Mouse (Mus musculus): ENCODE measurements around the gene Plk1.
A peak's percentile ranks its signal among the peaks of the same experiment; 100 is the strongest.

Plk1 gene

DNA sequence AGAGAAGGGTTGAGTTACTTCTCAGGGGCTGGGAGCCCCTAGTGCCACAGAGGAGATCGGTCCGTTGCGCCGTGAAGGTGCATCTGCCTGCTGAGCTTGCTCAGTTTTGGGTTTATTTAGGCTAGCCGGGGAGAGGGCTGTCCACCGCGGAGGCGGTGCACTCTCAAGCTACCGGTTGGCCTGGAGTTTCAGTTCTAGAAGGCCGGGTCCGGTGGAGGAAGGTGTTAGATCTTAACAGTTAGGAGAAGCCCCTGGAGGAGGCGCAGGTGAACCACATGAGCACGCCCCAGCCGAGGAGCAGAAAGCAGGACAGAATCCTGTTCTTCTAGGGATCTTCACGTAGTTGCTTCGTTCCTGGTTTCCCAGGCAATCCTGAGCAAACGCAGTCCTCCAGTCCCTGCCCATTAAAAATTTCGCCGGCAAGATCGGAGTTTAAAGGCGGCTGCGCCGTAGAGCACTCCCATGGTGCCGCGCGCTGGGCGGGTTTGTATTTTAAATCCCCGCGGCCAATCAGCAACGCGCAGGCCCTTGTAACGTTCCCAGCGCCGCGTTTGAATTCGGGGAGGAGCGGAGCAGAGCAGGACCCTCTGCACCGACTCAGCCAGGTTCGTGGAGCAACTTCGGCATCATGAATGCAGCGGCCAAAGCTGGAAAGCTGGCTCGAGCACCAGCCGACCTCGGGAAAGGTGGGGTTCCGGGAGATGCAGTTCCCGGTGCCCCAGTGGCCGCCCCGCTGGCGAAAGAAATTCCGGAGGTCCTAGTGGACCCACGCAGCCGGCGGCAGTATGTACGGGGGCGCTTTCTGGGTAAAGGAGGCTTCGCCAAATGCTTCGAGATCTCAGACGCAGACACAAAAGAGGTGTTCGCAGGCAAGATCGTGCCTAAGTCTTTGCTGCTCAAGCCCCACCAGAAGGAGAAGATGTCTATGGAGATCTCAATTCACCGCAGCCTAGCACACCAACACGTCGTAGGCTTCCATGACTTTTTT is at the start of gene Plk1:
Plk1 (plus strand) TSS at position 525 of the 988 bp plus-strand sequence.
- DNase-seq = peak; percentile 98

- no peak for DNase-seq
Measured at GRCm38 (mm10) chr7:122123518-122123917, 35.7 kb upstream of the Plk1 start.

DNA sequence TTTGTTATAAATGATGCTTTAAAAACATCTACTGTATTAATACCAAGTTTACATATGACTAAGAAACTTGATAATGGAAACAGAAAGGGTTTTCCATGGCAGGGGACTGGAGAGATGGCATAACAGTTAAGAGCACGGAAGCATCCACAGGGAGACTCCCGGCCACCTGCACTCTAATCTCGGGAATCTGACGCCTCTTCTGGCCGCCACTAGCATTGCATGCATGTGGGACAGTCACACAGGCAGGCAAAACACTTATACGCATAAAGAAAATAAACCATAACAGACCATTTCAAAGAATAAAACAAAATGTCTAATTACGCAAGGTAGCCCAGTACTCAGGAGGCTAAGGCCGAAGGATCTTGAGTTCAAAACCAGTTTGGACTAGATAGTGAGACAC is 33.6 kb upstream of the Plk1 start:
- DNase-seq = no peak

- DNase-seq = no peak
Measured at GRCm38 (mm10) chr7:122126946-122127345, 32.3 kb upstream of the Plk1 start.

GRCm38 (mm10) chr7:122131834-122132233 is 27.4 kb upstream of the Plk1 start:
- DNase-seq = no peak

DNA sequence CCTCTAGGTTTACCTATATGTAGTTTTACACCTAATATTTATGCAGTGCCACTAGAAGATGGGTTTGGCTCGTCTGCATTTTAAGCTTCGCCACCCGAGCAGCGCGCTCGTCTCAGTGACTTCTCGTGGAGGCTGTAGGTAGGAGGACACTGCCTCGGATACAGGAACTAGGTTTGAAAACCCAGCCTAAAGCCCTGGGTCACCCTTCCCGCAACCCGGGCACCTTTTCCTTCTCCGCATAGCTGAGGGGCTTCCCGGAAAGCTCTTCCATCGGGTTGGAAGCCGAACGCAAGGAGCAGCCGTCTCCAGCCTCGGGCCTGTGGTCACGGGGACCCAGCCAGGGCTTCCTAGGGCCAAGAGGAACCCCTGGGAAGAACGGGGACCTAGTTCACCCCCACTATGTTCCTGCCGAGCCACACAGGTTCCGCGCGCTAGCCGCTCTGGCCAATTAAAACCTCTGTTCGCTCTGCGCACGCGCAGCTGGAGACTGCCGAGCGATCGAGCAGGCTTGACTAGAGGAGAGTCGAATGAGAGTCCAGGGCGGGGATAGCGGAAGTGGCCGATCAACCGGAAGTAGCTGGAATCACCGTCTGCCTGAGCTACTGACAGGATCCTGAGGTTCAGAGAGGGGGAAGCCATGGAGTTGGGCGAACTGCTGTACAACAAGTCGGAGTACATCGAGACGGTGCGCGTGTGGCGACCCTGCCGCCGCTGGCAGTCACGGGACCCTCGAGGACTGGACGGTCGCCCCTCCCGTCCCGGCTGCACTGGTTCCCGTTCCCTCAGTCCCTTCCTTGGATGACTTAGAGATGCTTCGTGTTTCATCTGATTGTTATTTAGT is 26.5 kb upstream of the Plk1 start, which contains the start of the genes Palb2 and Dctn5:
Palb2 (minus strand) TSS at position 489 of the 841 bp plus-strand sequence.
Dctn5 (plus strand) TSS at position 545 of the 841 bp plus-strand sequence.
- peak; percentile 100 for DNase-seq

GRCm38 (mm10) chr7:122133338-122133625 is 26.0 kb upstream of the Plk1 start:
- no peak for DNase-seq

DNA sequence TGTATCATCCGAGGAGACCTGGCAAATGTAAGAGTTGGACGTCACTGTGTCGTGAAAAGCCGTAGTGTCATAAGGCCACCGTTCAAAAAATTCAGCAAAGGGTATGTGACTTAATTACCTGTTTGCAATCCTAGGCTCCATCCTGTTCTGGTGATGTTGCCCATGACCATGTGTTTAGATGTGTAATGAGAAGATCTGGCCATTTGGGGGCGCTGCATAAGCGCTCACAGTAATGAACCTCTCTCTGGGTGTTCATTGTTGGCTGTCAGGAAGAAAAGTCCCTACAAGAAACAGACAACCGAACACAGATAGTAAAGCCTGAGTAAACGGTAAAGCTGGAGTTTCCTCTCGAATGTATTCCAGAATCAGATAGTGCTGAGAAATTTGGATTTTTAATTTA is 24.2 kb upstream of the Plk1 start:
- DNase-seq = no peak

- DNase-seq = no peak
Measured at GRCm38 (mm10) chr7:122137071-122137470, 22.2 kb upstream of the Plk1 start.

DNA sequence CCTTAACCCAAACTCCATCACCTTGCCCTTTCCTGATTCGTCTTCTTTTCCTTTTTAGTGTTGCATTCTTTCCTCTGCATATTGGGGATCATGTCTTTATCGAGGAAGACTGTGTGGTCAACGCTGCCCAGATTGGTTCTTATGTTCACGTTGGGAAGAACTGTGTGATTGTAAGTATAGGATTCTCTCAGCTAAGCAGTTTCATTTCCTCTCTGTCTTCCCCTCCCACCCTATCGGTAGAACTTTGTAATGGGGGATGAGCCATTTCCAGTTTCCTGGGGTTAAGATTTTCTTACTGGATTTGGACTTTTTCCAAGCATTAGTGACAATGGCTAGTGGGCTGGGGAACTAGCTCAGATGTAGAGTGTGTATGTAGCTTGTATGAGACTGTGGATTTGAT is 21.0 kb upstream of the Plk1 start:
- DNase-seq = no peak

GRCm38 (mm10) chr7:122140991-122141390 is 18.2 kb upstream of the Plk1 start:
- no peak for DNase-seq

GRCm38 (mm10) chr7:122152473-122152872 is 6.8 kb upstream of the Plk1 start:
- peak; percentile 79 for DNase-seq

DNA sequence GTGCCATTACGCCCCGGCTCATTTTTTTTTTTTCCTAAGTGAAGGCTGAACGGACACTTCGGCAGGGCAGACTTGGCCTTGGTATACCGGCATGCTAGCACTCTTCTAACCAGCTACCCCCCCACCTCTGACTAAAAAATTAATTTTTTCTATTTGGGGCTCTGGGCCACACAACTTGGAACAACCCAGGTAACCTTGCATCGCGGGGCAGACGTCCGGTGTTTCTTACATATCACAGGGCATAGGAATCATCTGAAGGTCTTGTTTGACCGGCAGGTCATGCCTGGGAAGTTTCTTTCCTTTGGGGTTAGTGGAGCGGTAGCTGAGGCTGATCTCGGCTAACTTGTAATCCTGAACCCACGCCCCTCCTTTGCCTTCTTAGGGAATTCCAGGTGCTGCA is 751 bp upstream of the Plk1 start:
- peak; percentile 55 for DNase-seq

DNA sequence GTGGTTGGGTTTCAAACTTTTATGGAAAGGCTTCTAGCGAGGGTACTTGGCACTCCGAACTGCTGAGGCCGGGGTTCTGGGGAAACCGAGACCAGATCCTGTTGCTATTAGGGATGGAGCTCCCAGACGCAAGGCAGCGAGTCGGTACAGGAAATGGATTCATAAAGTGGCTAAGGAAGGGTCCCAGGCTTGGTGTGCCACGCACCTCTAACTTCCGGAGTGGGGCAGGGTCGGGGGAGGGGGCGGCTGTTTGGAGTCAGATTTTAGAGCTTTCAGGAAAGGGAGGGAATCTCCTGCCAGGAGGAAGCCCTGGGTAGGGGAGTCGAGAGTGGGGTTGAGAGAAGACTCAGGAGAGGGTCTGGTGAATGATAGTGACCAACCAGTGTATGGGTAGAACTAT is 798 bp downstream of the Plk1 start:
- no peak for DNase-seq

DNA sequence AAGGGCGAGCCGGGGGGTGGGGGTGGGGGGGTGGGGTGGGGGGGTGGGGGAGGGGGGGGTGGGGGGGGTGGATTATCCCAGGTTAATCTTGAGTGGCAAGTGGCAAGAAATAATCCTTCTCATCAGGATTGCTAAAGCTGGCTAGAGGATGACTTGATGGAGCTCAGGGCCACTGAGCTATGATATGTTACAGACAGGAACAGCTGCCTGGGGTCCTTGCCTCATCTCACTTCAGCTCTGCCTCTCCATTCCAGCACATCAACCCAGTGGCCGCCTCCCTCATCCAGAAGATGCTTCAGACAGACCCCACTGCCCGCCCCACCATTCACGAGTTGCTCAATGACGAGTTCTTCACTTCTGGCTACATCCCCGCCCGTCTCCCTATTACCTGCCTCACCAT is 4.5 kb downstream of the Plk1 start:
- DNase-seq = no peak

GRCm38 (mm10) chr7:122167203-122167602 is 8.0 kb downstream of the Plk1 start:
- DNase-seq = peak; percentile 70

GRCm38 (mm10) chr7:122170705-122171104 is 11.5 kb downstream of the Plk1 start:
- DNase-seq = no peak

DNA sequence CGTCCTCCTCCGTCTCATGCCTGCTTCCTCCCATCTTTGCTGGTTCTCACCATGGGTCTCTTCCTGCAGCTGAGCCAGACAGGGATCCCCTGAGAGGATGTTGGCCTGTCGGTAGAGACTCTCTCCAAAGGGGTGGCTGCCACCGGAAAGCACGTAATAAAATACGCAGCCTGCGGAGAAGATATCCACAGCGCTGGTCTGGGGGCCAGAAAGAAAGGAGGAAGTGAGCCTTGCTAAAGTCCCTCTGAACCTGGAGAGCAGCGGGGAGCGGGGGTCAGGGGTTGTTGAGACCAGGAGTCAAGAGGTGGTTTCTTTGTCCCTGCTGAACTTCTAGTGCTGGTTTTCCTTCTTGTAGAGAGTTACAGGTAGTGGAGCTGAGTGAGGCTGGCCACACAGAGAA is 12.4 kb downstream of the Plk1 start:
- no peak for DNase-seq

- DNase-seq = peak; percentile 85
Measured at GRCm38 (mm10) chr7:122180720-122181119, 21.5 kb downstream of the Plk1 start.

GRCm38 (mm10) chr7:122184569-122184968 is 25.3 kb downstream of the Plk1 start:
- no peak for DNase-seq

DNA sequence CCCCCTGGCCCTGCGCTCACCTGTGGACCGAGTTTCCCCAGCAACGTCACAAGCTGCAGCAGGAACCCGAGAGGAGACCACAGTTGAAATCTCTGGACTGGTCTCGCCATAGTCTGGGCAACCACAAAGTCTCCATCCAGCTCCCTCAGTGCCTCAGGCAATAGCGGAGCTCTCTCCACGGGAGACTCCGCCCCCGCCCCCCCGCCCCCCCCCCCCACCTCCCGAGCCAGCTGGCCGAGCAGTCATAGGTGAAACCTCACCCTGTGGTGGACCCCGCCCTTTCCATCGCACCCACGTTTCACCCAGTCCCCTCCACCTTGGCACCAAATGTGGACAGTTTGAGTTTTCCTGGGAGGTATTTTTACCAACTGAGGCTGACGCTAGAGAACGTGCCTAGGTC is 26.8 kb downstream of the Plk1 start, which contains the start of gene Ern2:
Ern2 (minus strand) TSS at position 165 of the 400 bp plus-strand sequence.
- no peak for DNase-seq

DNA sequence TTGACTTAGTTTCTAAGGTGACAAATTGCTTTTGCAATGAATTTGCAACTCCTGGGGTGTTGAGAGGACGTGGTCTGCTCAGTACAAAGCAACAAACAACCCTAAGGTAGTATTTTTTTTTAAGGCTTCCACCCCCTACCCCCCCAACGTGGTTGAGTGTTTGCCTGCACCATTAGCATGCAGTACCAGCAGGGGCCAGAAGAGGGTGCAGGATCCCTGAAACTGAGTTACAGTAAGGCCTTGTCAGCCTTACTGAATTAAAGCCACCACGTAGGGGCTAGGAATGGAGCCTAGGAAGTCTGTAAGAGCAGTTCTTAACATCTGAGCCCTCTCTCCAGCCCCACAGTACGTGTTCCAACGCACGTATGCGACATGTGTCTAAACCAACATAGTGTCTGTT is 30.2 kb downstream of the Plk1 start:
- no peak for DNase-seq

DNA sequence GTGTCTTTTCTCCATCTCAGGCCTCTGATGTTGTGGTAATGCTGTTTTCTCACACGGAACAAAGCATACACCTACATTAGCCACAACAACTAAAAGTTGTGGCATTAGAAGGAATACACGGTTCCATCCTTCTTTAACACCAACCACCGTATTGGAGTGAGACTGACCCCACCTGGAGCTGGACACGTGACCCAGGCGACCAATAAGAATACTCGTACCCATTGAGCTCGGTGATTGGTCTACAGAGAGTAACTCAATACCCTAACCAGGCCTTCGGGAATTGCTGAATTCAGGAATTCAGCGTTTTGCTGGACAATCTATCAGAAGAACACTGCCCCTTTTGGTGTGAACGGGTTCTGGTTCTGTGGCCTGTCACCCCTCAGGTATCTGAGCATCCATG is 31.9 kb downstream of the Plk1 start:
- DNase-seq = no peak

GRCm38 (mm10) chr7:122193919-122194318 is 34.7 kb downstream of the Plk1 start:
- DNase-seq = no peak
